Mouse (Mus musculus) erythroblast, embryonic 14.5 days (primary cell): Measurements from ENCODE around the gene Negr1.

Source experiments
- GATA1 ChIP-seq: IDR thresholded peaks from 2 replicates; pipeline ENCODE4 v1.6.1; 2012; ENCODE audit warnings: low read length, inconsistent platforms, mixed read lengths
- TAL1 ChIP-seq: IDR thresholded peaks from 3 replicates; pipeline ENCODE4 v1.6.1; 2012; ENCODE audit warnings: low read length, inconsistent platforms, mixed read lengths

DNA sequence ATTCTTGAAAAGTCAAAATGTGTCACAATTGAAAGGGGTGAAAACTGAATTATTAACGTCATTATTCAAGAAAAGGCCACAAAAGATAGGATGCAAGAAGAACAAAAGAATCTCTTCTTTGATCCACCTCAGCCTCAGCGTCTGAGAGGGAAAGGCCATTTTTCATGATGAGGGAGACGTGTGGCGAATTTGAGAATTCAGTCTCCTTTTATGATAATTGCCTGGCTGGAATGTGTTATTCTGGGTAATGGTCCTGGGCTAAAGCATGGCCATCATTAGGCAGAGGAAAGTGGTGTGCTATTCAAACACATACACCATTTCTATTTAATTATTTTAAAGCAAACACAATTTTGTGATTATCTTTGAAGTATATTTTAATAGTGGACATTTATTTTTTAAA is 663.3 kb downstream of the Negr1 start:
- TF ChIP-seq GATA1, result no peak
- TF ChIP-seq TAL1, result no peak
